Mouse (Mus musculus) embryonic stem cell, embryonic (primary cell): Measurements from ENCODE around the gene Aarsd1.
"Not testable (repeated sequence)": the region's sequence is repeated elsewhere in the genome, so short reads cannot be mapped to it uniquely, and the experiment has no call there.

ENCODE experiments used
- CTCF ChIA-PET, 4 experiments: fragments of 300-600 bp in 2 of 4; fragments of 350-600 bp in 2 of 4; sonication (Branson Sonifier 250); formaldehyde crosslinking; loops; one replicate each; lab custom pipeline; 2022; ENCODE audit warnings: inconsistent platforms in 2 of 4; lab: Charles Lee
- POLR2A ChIA-PET, 4 experiments: fragments of 300-600 bp in 2 of 4; fragments of 350-600 bp in 2 of 4; sonication (Branson Sonifier 250); formaldehyde crosslinking; loops; one replicate each; lab custom pipeline; 2022; ENCODE audit warnings: antibody characterized with exemption in 4 of 4, inconsistent platforms in 1 of 4; lab: Charles Lee

Gene Aarsd1

DNA sequence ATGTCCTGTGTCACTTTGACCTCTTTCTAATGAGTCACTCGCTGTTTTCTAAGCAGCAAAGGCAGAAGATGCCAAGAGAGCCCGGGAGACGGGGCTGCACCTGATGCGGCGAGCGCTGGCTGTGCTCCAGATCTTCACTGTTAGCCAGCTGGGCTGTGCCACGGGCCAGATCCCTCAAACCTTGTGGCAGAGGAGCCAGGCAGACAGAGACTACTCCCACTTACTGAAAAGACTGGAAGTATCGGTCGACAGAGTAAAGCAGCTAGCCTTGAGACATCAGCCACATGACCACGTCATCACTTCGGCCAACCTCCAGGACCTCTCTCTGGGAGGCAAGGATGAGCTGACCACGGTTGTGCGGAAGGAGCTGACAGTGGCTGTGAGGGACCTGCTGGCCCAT is 16.0 kb upstream of the Aarsd1 start:
- CTCF ChIA-PET: interaction anchor here in 2 of 4 experiments (0.5 to 2.1 kb wide), 7 partner anchors 9 to 1969 kb away, joined by 3 to 15 read pairs (median 4); partner anchors contain the start of genes Rpl27 (in 2 of the 2), Gm27029 (in 1 of the 2), Ptges3l (in 1 of the 2) and Rundc1 (in 1 of the 2)
- POLR2A ChIA-PET: interaction anchor here (0.8 to 14.8 kb wide), 16 partner anchors 8 to 425 kb away, joined by 3 to 207 read pairs (median 6); partner anchors contain the start of genes Rpl27 (in 4 of the 4), Aarsd1 (in 2 of the 4), Gm27029 (in 2 of the 4) and Ptges3l (in 2 of the 4)

GRCm38 (mm10) chr11:101431327-101431726 is 13.9 kb upstream of the Aarsd1 start:
- CTCF ChIA-PET: interaction anchor here in 1 of 4 experiments (0.9 to 1.0 kb wide), 2 partner anchors 8 to 11 kb away, joined by 3 to 4 read pairs; partner anchors contain the start of gene Rpl27
- POLR2A ChIA-PET: interaction anchor here in 3 of 4 experiments (0.7 to 14.8 kb wide), 3 partner anchors 11 to 12 kb away, joined by 5 to 207 read pairs (median 5); partner anchors contain the start of gene Rpl27 (in 3 of the 3)

- CTCF ChIA-PET: interaction anchor here in 3 of 4 experiments (0.5 to 1.6 kb wide), 3 partner anchors 16 to 1020 kb away, joined by 4 to 13 read pairs (median 5); partner anchors contain the start of gene Rpl27 (in 2 of the 3)
- POLR2A ChIA-PET: interaction anchor here in 3 of 4 experiments (0.8 to 14.8 kb wide), 9 partner anchors 10 to 166 kb away, joined by 3 to 207 read pairs (median 5); partner anchors contain the start of genes Rpl27 (in 3 of the 3) and Wnk4 (in 1 of the 3)
Observed at GRCm38 (mm10) chr11:101426165-101426564, 8.8 kb upstream of the Aarsd1 start.

GRCm38 (mm10) chr11:101424925-101425813 is 7.8 kb upstream of the Aarsd1 start, which contains the start of the genes Rundc1 and Ptges3l:
TSS of gene Rundc1 (plus strand) at chr11:101425085.
TSS of gene Ptges3l (minus strand) at chr11:101425333.
- ChIA-PET CTCF (interaction anchor here (0.5 to 1.8 kb wide), 10 partner anchors 9 to 1021 kb away, joined by 3 to 13 read pairs (median 4); partner anchors contain the start of gene Rpl27 (in 3 of the 4)), POLR2A (interaction anchor here (0.6 to 14.8 kb wide), 37 partner anchors 8 to 897 kb away, joined by 3 to 207 read pairs (median 4); partner anchors contain the start of genes Rpl27 (in 4 of the 4), Aarsd1 (in 2 of the 4), Wnk4 (in 2 of the 4) and Acly (in 1 of the 4))

GRCm38 (mm10) chr11:101424105-101424851 is 6.9 kb upstream of the Aarsd1 start, which contains the start of gene Gm27029:
TSS of gene Gm27029 (minus strand) at chr11:101424796.
- POLR2A ChIA-PET: interaction anchor here (0.8 to 14.8 kb wide), 31 partner anchors 8 to 304 kb away, joined by 3 to 207 read pairs (median 4); partner anchors contain the start of genes Rpl27 (in 4 of the 4), Wnk4 (in 2 of the 4), Aarsd1 (in 1 of the 4) and Aoc2 (in 1 of the 4)
- CTCF ChIA-PET: interaction anchor here in 3 of 4 experiments (0.6 to 2.1 kb wide), 9 partner anchors 10 to 809 kb away, joined by 3 to 10 read pairs (median 3); partner anchors contain the start of gene Rpl27 (in 1 of the 3)

- POLR2A ChIA-PET: interaction anchor here (0.5 to 11.9 kb wide), 24 partner anchors 14 to 801 kb away, joined by 3 to 179 read pairs (median 3); partner anchors contain the start of genes Rpl27 (in 4 of the 4), Cntd1 (in 1 of the 4), Coa3 (in 1 of the 4) and Nkiras2 (in 1 of the 4)
- CTCF ChIA-PET: interaction anchor here (0.5 to 2.3 kb wide), 22 partner anchors 17 to 422 kb away, joined by 3 to 21 read pairs (median 4); partner anchors contain the start of genes Rpl27 (in 3 of the 4), Cntnap1 (in 1 of the 4), Plekhh3 (in 1 of the 4) and Vat1 (in 1 of the 4)
Observed at GRCm38 (mm10) chr11:101420148-101420547, 2.7 kb upstream of the Aarsd1 start.

DNA sequence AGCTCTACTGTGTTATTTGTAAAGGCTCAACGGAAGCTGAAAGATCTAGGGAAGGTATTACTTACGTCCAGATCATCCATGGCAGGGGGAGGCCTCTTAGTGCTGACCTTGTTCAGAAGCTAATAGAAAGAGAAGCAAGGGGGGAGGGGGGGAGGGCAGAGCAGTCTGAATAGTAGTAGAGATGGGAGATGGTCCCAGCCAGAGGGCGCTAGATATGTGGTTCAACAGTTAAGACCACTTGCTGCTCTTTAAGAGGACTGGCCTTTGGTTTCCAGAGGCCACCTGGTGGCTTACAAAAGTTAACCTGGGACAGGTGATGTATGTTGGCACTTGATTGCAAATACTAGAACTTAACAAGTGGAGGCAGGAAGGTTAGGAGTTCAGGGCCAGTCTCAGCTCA is 2.2 kb upstream of the Aarsd1 start:
- POLR2A ChIA-PET: interaction anchor here (0.5 to 11.9 kb wide), 29 partner anchors 9 to 801 kb away, joined by 3 to 179 read pairs (median 3); partner anchors contain the start of genes Rpl27 (in 4 of the 4), Cntd1 (in 1 of the 4), Coa3 (in 1 of the 4) and Nkiras2 (in 1 of the 4)
- CTCF ChIA-PET: interaction anchor here (0.5 to 2.3 kb wide), 36 partner anchors 9 to 422 kb away, joined by 3 to 21 read pairs (median 4); partner anchors contain the start of genes Rpl27 (in 4 of the 4), Cntnap1 (in 1 of the 4), Plekhh3 (in 1 of the 4) and Tmem106a (in 1 of the 4)

DNA sequence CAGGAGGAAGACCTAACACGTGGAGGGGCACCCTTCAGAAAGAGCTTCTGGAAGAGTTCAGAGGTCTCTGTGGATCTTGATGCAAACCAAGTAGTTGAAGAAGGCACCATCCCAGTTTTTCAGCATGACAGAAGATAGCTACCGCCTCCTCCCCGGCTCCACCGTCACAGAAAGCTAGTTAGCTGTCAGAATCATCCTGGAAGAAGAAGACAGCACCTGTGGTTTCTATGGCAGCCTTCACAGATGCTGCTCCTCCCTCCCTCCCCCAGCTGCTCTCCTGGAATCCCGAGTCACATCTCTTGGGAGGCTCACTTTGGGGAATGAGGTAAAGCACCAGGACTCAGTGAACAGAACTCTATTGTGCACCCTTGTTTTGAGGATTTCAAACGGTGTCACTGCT is 1.6 kb upstream of the Aarsd1 start:
- CTCF ChIA-PET: interaction anchor here (0.5 to 2.3 kb wide), 30 partner anchors 9 to 712 kb away, joined by 3 to 21 read pairs (median 5); partner anchors contain the start of genes Rpl27 (in 3 of the 4), Cntnap1 (in 1 of the 4), Plekhh3 (in 1 of the 4) and Tmem106a (in 1 of the 4)
- POLR2A ChIA-PET: interaction anchor here (0.6 to 11.9 kb wide), 28 partner anchors 8 to 239 kb away, joined by 3 to 179 read pairs (median 4); partner anchors contain the start of genes Rpl27 (in 4 of the 4), Aoc2 (in 1 of the 4), Cntd1 (in 1 of the 4) and Coa3 (in 1 of the 4)

DNA sequence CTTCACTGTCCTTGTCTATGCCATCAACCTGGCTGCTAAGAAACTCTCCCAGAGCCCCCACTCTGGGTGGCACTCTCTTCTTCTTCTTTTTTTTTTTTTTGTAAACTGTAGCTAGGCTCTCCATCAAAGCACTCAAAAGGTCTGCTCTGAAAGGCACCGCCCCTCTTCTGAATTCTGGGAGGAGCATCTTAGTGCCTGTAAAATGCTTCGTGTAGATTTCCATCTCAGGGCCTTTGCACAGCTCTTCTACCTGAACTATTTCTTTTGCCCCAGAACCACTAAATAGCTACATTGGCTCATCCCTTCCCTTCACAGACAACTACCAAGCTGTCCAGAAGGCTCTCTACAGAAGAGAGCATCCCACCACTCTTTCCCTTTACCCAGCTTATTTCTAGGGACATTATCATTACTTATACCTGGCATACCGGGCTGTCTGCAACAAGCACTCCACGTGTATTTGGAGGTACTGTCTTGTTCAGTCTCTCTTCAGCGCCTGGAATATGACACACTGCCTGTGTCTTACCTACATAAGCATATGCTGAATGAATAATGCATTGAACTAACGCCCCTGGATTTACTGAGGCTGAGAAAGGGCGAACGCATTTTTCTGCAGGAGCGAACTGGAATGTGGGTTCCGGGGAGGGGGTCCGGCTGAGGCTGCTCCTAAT is 848 bp downstream of the Aarsd1 start:
- ChIA-PET POLR2A (interaction anchor here (0.6 to 11.9 kb wide), 34 partner anchors 8 to 1094 kb away, joined by 3 to 179 read pairs (median 4); partner anchors contain the start of genes Rnd2 (in 3 of the 4), Rpl27 (in 3 of the 4), Nbr1 (in 2 of the 4) and Ptges3l (in 2 of the 4)), CTCF (interaction anchor here (0.6 to 2.7 kb wide), 19 partner anchors 8 to 486 kb away, joined by 3 to 11 read pairs (median 3); partner anchors contain the start of genes Rpl27 (in 3 of the 4), Ptges3l (in 2 of the 4), Rundc1 (in 2 of the 4) and Becn1 (in 1 of the 4))

DNA sequence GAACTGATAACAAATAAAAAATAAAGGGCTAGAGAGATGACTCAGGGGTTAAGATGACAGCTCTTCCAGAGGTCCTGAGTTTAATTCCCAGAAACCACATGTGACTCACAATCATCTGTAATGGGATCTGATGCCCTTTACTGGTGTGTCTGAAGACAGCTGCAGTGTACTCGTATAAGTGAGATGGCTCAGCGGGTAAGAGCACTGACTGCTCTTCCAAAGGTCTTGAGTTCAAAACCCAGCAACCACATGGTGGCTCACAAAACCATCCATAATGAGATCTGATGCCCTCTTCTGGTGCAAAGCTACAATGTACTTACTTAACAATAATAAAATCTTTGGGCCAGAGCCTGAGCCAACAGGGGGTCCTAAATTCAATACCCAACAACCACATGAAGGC is 2.1 kb downstream of the Aarsd1 start:
- ChIA-PET POLR2A (interaction anchor here in 3 of 4 experiments (0.7 to 11.9 kb wide), 9 partner anchors 9 to 194 kb away, joined by 3 to 179 read pairs (median 5); partner anchors contain the start of genes Rpl27 (in 3 of the 3), Ptges3l (in 2 of the 3), Rundc1 (in 2 of the 3) and Gm27029 (in 1 of the 3)), CTCF (interaction anchor here (1.1 to 2.7 kb wide), 7 partner anchors 10 to 113 kb away, joined by 3 to 11 read pairs (median 8); partner anchors contain the start of genes Rpl27 (in 2 of the 4), Becn1 (in 1 of the 4), Ptges3l (in 1 of the 4) and Rundc1 (in 1 of the 4))

- ChIA-PET CTCF (interaction anchor here (0.5 to 5.2 kb wide), 83 partner anchors 8 to 542 kb away, joined by 3 to 105 read pairs (median 5); partner anchors contain the start of genes Aoc2 (in 3 of the 4), Becn1 (in 2 of the 4), Rpl27 (in 2 of the 4) and Aarsd1 (in 1 of the 4)), POLR2A (interaction anchor here in 3 of 4 experiments (0.6 to 1.6 kb wide), 29 partner anchors 9 to 911 kb away, joined by 3 to 15 read pairs (median 3); partner anchors contain the start of genes Rpl27 (in 3 of the 3), Aoc2 (in 2 of the 3), Becn1 (in 1 of the 3) and Cntd1 (in 1 of the 3))
Observed at GRCm38 (mm10) chr11:101395110-101395509, 22.3 kb downstream of the Aarsd1 start.

GRCm38 (mm10) chr11:101381817-101382216 is 35.6 kb downstream of the Aarsd1 start:
- ChIA-PET POLR2A (interaction anchor here (0.6 to 1.3 kb wide), 12 partner anchors 9 to 247 kb away, joined by 3 to 6 read pairs (median 3); partner anchors contain the start of genes Cntd1 (in 1 of the 4), Coa3 (in 1 of the 4) and Rpl27 (in 1 of the 4)), CTCF (interaction anchor here (0.6 to 1.3 kb wide), 10 partner anchors 9 to 181 kb away, joined by 3 to 14 read pairs (median 4); partner anchors contain the start of gene Becn1 (in 1 of the 4))

DNA sequence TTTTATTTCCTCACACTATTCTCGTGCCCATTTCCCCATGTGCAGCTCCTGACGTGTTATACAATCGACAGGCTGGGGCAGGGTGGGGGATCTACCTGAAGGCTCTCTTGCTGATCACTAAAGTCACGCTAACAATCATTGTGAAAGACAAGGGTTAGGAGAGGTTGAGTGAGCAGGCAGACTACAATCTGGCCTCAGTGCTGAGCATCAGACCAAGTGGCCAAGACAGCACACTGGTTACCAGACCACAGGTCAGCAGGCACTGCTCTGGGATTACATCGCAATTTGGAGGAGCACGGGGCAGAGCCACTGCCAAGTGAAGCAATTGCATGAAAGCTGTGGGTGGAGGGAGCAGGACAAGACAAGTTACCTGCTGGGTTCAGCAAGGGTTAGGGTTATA is 38.5 kb downstream of the Aarsd1 start:
- ChIA-PET POLR2A (interaction anchor here in 2 of 4 experiments (0.6 to 1.0 kb wide), 3 partner anchors 32 to 77 kb away, joined by 3 to 5 read pairs (median 4); partner anchors contain the start of gene Aoc2 (in 1 of the 2)), CTCF (interaction anchor here in 1 of 4 experiments (0.7 kb wide), 1 partner anchor 907 kb away, joined by 3 read pairs; no protein-coding TSS in a partner anchor)

DNA sequence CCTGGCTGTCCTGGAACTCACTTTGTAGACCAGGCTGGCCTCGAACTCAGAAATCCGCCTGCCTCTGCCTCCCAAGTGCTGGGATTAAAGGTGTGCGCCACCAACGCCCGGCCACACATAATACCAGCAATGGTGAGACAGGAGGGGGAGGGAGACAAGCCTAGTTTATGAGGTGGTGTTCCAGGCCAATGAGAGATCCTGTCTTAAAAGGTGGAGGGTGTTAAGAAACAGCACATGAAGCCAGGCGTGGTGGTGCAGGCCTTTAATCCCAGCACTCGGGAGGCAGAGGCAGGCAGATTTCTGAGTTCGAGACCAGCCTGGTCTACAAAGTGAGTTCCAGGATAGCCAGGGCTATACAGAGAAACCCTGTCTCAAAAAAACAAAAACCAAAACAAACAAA is 39.2 kb downstream of the Aarsd1 start:
- CTCF ChIA-PET: interaction anchor here in 1 of 4 experiments (0.6 kb wide), 1 partner anchor 198 kb away, joined by 5 read pairs; no protein-coding TSS in a partner anchor
- POLR2A ChIA-PET: not testable (repeated sequence)
